Mouse (Mus musculus): Measurements from ENCODE around the gene Dnajc16. TPM values are rescaled to one million over a fixed set of nuclear protein-coding genes. Genes with fewer than 3 reads are reported as not detected.
A peak's percentile ranks its signal among the peaks of the same experiment; 100 is the strongest.

Gene Dnajc16
- total and polyA plus RNA-seq, 3 experiments: 3.2 to 6.8 TPM; not detected in 1

DNA sequence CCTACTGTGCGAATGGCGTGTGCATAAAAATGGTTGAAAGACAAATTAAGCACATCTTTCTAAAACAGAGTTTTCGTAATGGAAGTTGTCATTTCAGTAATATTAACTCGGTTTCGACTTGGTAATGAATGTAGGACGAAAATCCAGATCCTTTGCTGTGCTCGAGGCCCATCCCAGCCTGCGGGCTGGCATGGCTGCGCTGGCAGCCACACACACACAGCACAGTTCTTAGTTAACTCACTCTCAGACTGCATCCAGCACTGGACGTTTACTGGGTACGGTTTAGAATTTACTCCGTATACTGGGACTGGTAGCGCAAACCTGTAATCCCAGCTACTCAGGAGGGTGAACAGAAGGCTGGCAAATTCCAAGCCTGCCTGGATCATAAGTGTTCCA lies 67.1 kb downstream of the Dnajc16 start:
- TF ChIP-seq TBP (IDR thresholded peaks at IDR 0.05; ENCODE audit: low read depth, low read length): no peak
- 0 out of 2 replicates have a peak, but pooled peaks have one; percentile 1 for TF ChIP-seq MYC (IDR thresholded peaks at IDR 0.05; ENCODE audit: low read depth, low read length)
- peaks cover 43% of the 10 kb centered on the region for H3K79me2 ChIP-seq (ENCODE audit: control insufficient read depth, insufficient read depth, low read length, poor library complexity)
- H3K27ac ChIP-seq (ENCODE audit: control insufficient read depth, low read depth, low read length): 0 out of 2 replicates have a peak overlapping the region, but pooled peaks have one; percentile 2
- peak; percentile 46 for DNase-seq (ENCODE audit: low read depth, low spot score)
- peak overlapping the region; percentile 69 to 96 for H3K4me3 ChIP-seq (ENCODE audit: control insufficient read depth in 1 of 2, insufficient read depth in 1 of 2, low read depth in 2 of 2, low read length in 2 of 2)
- peak overlapping the region; percentile 72 for H3K9ac ChIP-seq (ENCODE audit: control insufficient read depth, low read depth, low read length, poor library complexity, severe bottlenecking)
- H3K36me3 ChIP-seq (ENCODE audit: control insufficient read depth in 1 of 2, insufficient read depth in 2 of 2, low read length in 2 of 2): peaks cover 10 to 33% of the 10 kb centered on the region in 2 experiments
- no peaks in the 10 kb centered on the region for H3K9me3 ChIP-seq (replicated peaks; ENCODE audit: insufficient read depth, low read length)
- H3K4me1 ChIP-seq (ENCODE audit: control insufficient read depth in 1 of 2, insufficient read depth in 2 of 2, low read length in 2 of 2): peaks cover 8 to 28% of the 10 kb centered on the region in 2 experiments
- H3K27me3 ChIP-seq (ENCODE audit: control insufficient read depth in 1 of 2, insufficient read depth in 2 of 2, low read length in 2 of 2): peaks cover 0 to 2% of the 10 kb centered on the region in 2 experiments; a peak in 1 of 4 replicates

DNA sequence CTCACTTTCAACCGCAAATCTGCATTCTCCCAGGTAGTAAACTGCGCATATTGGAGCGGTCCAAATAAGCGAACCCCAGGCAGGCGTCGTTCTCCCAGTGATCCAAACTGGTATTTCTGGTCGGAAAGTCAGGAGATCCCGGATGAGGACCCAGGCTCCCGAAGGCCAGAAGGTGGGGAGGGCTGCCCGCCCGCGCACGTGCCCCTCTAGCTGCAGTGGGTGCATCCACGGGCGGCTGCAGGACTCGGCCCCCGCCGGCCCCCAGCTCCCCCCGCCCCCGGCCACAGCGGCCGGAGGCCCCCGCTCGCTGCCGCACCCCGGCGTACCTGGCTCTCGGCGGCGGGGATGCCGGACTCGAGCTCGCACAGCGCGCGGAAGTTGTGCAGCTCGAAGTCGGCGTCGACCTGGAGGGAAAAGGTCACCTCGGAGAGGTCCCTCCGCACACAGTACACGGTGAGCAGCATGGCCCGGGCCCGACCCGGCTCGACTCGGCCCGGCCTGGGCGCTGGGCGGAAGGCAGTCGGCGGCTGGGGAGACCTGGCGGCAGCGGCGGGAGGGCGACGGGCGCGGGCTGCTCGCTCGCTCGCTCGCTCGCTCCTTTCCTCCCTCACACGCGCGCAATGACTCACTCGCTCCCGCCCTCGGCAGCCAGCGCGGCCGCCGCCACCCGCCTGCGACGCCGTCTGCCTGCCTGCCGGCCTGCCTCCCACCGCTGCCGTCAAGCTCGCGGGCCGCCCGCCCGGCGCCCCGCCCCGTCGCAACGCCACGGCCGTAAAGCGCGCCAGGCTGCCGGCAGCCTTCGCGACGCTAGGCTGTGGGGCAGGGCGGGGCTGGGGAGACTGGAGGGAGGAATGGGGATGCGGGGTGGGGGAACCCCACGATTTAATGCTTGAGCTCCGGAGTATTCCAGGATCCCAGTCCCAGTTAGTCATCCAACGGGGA lies 67.7 kb downstream of the Dnajc16 start, which contains the start of gene Ddi2:
TSS of gene Ddi2 (minus strand) at position 689 of the 942 bp plus-strand sequence.
- H3K79me2 ChIP-seq (ENCODE audit: control insufficient read depth, insufficient read depth, low read length, poor library complexity): peaks cover 49% of the 10 kb centered on the region
- H3K4me1 ChIP-seq (ENCODE audit: control insufficient read depth in 1 of 2, insufficient read depth in 2 of 2, low read length in 2 of 2): peaks cover 8 to 29% of the 10 kb centered on the region in 2 experiments
- H3K27me3 ChIP-seq (ENCODE audit: control insufficient read depth in 1 of 2, insufficient read depth in 2 of 2, low read length in 2 of 2): no peaks in the 10 kb centered on the region
- no peaks in the 10 kb centered on the region for H3K9me3 ChIP-seq (replicated peaks; ENCODE audit: insufficient read depth, low read length)
- peak within 1 kb of the TSS; percentile 81 for H3K9ac ChIP-seq (ENCODE audit: control insufficient read depth, low read depth, low read length, poor library complexity, severe bottlenecking)
- H3K36me3 ChIP-seq (ENCODE audit: control insufficient read depth in 1 of 2, insufficient read depth in 2 of 2, low read length in 2 of 2): peaks cover 10 to 33% of the 10 kb centered on the region in 2 experiments
- peak within 1 kb of the TSS; percentile 73 to 97 for H3K4me3 ChIP-seq (ENCODE audit: control insufficient read depth in 1 of 2, insufficient read depth in 1 of 2, low read depth in 2 of 2, low read length in 2 of 2)
- peak within 1 kb of the TSS; percentile 39 for H3K27ac ChIP-seq (ENCODE audit: control insufficient read depth, low read depth, low read length)
- peak; percentile 92 for DNase-seq (ENCODE audit: low read depth, low spot score)
- TF ChIP-seq SIN3A (IDR thresholded peaks at IDR 0.05; ENCODE audit: low read length) (no peak; the same call in none of the 2 replicates), POLR2AphosphoS5 (IDR thresholded peaks at IDR 0.05; ENCODE audit: borderline replicate concordance, low read depth, low read length) (no peak), MYC (IDR thresholded peaks at IDR 0.05; ENCODE audit: low read depth, low read length) (0 out of 2 replicates have a peak, but pooled peaks have one; percentile 34), MAFK (IDR thresholded peaks at IDR 0.05; ENCODE audit: borderline replicate concordance, low read depth, low read length) (no peak), POLR2AphosphoS2 (IDR thresholded peaks at IDR 0.05; ENCODE audit: low read length) (peak; percentile 86), TAL1 (IDR thresholded peaks at IDR 0.05; ENCODE audit: low read length) (no peak), USF1 (IDR thresholded peaks at IDR 0.05; ENCODE audit: low read depth, low read length) (0 out of 2 replicates have a peak, but pooled peaks have one; percentile 5), RAD21 (IDR thresholded peaks at IDR 0.05; ENCODE audit: low read depth, low read length) (no peak), ETS1 (IDR thresholded peaks at IDR 0.05; ENCODE audit: low read depth, low read length) (no peak), ZKSCAN1 (IDR thresholded peaks at IDR 0.05; ENCODE audit: low read depth, low read length) (no peak), USF2 (IDR thresholded peaks at IDR 0.05; ENCODE audit: borderline replicate concordance in 1 of 2, insufficient read depth in 1 of 2, low read depth in 1 of 2, low read length in 2 of 2) (no peak), HCFC1 (IDR thresholded peaks at IDR 0.05; ENCODE audit: low read depth, low read length) (peak; percentile 84), TCF12 (IDR thresholded peaks at IDR 0.05; ENCODE audit: low read depth, low read length) (peak; percentile 64; the same call in 1 of the 2 replicates), MAX (IDR thresholded peaks at IDR 0.05; ENCODE audit: low read length) (0 out of 2 replicates have a peak, but pooled peaks have one; percentile 14), EP300 (IDR thresholded peaks at IDR 0.05; ENCODE audit: low read depth in 1 of 2, low read length in 2 of 2) (no peak), MEF2A (IDR thresholded peaks at IDR 0.05; ENCODE audit: extremely low read depth, insufficient replicate concordance, low read depth, low read length, poor library complexity, severe bottlenecking) (no peak), MAZ (IDR thresholded peaks at IDR 0.05; ENCODE audit: low read depth, low read length) (peak; percentile 94), CHD1 (IDR thresholded peaks at IDR 0.05; ENCODE audit: low read depth, low read length) (no peak), MYB (IDR thresholded peaks at IDR 0.05; ENCODE audit: low read depth, low read length) (0 out of 2 replicates have a peak, but pooled peaks have one; percentile 29), GATA1 (IDR thresholded peaks at IDR 0.05; ENCODE audit: low read depth, low read length) (no peak), NRF1 (IDR thresholded peaks at IDR 0.05; ENCODE audit: insufficient read depth, low read depth, low read length, poor library complexity, severe bottlenecking) (0 out of 2 replicates have a peak, but pooled peaks have one; percentile 17), RCOR1 (IDR thresholded peaks at IDR 0.05; ENCODE audit: low read depth, low read length) (no peak), ELF1 (IDR thresholded peaks at IDR 0.05; ENCODE audit: low read depth, low read length) (peak; percentile 39; the same call in 1 of the 2 replicates), GABPA (IDR thresholded peaks at IDR 0.05; ENCODE audit: low read depth, low read length) (no peak), JUND (IDR thresholded peaks at IDR 0.05; ENCODE audit: low read depth, low read length) (no peak), ZNF384 (IDR thresholded peaks at IDR 0.05; ENCODE audit: low read depth, low read length) (no peak)

All from MEL (cell line).